Mouse (Mus musculus): ENCODE measurements at regions not wholly inside any gene's neighbourhood (a gene's known extent, or its start where the extent isn't known, plus 50 kb on each side); places are given as distances from the start of the nearest gene placed in this dataset.

DNA sequence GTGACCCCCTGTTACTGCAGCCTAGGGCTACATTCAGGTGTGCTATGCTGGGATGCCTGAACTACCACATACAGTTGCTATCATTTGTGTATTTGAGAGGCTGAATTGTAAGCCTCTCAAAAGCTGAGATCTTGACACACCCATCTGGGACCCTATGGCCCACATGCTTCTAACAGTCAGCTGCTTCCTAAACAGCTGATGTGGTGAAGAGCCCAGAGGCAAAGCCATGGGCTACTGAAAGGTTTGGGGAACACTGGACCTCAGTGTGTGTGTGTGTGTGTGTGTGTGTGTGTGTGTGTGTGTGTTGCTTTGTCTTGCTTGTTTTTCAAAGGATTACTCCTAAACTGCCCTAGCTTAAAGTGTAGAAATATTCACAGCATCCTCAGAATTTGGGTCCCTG lies 75.0 kb downstream of the Lbh start:
- ChIA-PET POLR2A (interaction anchor here in 1 of 4 experiments (0.8 kb wide), 1 partner anchor 69 kb away, joined by 3 read pairs; no protein-coding TSS in a partner anchor), CTCF (interaction anchor here in 2 of 4 experiments (0.5 to 0.9 kb wide), 2 partner anchors 16 to 26 kb away, joined by 3 read pairs; no protein-coding TSS in a partner anchor)

- CTCF ChIA-PET = interaction anchor here in 1 of 4 experiments (0.9 kb wide), 1 partner anchor 15 kb away, joined by 3 read pairs; no protein-coding TSS in a partner anchor
These were observed 75.5 kb downstream of the Lbh start for GRCm38 (mm10) chr17:72993626-72994025.

GRCm38 (mm10) chr17:72996539-72996938 lies 78.4 kb downstream of the Lbh start:
- ChIA-PET CTCF (interaction anchor here in 2 of 4 experiments (0.6 to 0.7 kb wide), 2 partner anchors 12 to 1029 kb away, joined by 3 to 4 read pairs; no protein-coding TSS in a partner anchor), POLR2A (no interaction called here)

More at GRCm38 (mm10) chr17:72993626-72994025, 75.5 kb downstream of the Lbh start:
- POLR2A ChIA-PET = no interaction called here

DNA sequence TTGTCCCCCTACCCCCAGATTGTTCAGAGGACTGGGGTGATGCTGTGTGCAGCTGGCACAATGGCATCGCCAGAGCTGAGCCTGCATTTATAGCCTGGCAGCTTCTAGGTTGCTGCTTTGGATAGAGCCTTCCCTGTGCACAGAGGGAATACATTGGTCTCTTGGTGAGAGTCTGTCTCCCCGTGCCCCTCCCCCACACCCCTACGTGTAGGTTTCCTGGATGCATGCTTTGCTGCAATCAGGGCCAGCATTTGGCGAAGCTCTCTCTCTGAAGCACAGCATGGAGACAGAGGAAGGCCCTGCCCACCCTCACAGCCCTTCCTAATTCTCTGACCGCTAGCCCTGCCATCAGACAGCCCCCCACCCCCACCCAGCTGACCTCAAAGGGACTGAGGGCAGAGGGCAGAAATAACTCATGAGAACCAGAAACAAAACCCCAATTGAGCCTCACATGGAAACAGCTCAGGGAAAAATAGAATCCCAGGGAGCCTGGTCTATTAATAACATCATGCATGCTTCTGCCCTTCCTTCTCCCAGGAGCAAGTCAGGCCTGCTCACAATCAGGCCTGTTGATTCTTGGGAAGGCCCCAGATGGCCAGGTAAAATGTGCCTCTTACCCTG lies 79.3 kb downstream of the Lbh start:
- POLR2A ChIA-PET = interaction anchor here in 1 of 4 experiments (0.6 kb wide), 1 partner anchor 53 kb away, joined by 3 read pairs; no protein-coding TSS in a partner anchor
- CTCF ChIA-PET = interaction anchor here in 2 of 4 experiments (0.6 to 0.7 kb wide), 2 partner anchors 11 to 272 kb away, joined by 3 to 4 read pairs; no protein-coding TSS in a partner anchor

GRCm38 (mm10) chr17:73005100-73005499 lies 87.0 kb downstream of the Lbh start:
- ChIA-PET CTCF (interaction anchor here in 1 of 4 experiments (1.1 kb wide), 1 partner anchor 16 kb away, joined by 3 read pairs; no protein-coding TSS in a partner anchor), POLR2A (interaction anchor here in 2 of 4 experiments (0.5 to 0.6 kb wide), 2 partner anchors 40 to 705 kb away, joined by 3 read pairs; partner anchors contain the start of gene Galnt14 (in 1 of the 2))

DNA sequence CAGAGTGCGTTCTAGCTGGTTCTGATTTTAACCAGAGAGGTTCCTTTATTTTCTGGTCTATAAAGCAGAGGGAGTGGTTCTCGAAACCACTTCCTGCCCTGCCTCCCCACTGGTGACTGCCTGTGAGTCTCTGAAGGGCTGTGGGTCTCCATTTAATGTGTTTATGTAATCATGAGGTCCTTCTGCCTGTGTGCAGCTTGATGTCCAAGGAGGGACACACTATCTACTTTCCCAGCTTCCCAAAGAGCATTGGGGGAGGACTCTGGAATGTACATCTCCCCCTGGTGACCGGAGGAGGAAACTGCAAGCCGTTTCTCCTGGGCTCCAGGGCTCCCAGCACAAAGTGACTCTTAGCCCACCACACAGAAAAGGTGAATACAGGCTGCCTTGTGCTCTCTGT lies 90.8 kb downstream of the Lbh start:
- ChIA-PET POLR2A (interaction anchor here in 1 of 4 experiments (1.0 kb wide), 1 partner anchor 91 kb away, joined by 4 read pairs; the partner anchor contains the start of gene Lbh), CTCF (interaction anchor here in 3 of 4 experiments (0.6 to 1.5 kb wide), 21 partner anchors 8 to 182 kb away, joined by 3 to 9 read pairs (median 3); partner anchors contain the start of genes Lbh (in 1 of the 3) and Lclat1 (in 1 of the 3))

DNA sequence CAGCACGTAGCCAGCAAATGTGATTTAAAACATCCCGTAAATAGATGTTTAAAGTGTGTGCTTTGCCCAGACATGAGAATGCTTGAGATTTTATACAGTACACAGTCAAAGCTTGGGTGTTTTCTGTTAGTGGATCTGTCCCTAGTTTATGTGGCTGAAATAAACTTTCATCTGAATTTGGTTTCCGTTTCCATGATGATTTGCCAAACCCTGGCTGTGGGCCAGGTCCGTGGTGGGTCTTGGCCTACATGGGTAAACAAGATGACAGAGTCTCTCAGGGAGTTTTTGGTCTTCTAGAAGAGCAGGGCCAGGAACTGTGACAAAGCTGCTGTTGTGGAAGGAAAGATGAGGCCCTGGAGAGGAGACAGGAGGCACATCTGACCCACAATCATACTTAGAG lies 91.9 kb downstream of the Lbh start:
- ChIA-PET POLR2A (no interaction called here), CTCF (interaction anchor here in 1 of 4 experiments (1.2 to 1.5 kb wide), 2 partner anchors 13 to 22 kb away, joined by 6 to 9 read pairs; no protein-coding TSS in a partner anchor)

DNA sequence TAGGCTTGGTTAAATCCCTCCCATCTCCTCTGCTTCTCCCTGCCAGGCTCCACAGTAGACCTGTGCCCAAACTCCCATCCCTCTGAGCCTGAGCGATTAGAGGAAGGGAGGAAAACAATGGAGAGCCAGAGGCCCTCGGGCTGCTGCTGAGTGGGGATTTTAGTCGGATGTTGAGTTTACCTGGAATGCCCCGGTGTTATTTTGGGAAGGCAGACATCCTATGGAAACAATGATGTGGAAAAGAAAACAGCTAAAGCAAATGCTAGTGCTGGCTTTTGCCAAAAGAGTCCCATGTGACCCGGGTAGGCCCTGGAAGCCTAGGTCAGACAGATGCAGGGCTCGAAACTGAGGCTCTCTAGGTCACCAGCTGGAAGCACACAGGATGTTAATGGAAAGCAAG lies 94.3 kb downstream of the Lbh start:
- ChIA-PET POLR2A (no interaction called here), CTCF (no interaction called here)

DNA sequence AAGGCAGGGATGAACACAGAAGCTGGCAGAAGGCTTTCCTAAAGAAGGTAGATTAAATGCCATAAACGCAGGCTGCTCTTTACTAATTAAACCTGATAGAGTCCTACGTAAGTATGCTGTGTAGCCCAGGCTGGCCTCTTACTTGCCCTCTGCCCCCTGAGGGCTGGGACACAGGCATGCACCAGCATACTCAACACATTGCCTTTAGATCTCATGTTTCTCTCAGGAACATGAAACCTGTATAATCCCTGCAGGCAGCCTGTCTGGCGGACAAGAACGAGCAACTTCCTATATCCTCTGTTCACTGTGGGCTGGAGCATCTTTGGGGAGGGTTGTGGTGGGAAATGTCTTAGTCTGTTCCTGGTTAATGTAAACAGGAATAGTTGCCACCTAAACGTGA lies 94.8 kb upstream of the Lclat1 start:
- ChIA-PET CTCF (interaction anchor here in 1 of 4 experiments (2.1 kb wide), 1 partner anchor 83 kb away, joined by 5 read pairs; no protein-coding TSS in a partner anchor), POLR2A (no interaction called here)

DNA sequence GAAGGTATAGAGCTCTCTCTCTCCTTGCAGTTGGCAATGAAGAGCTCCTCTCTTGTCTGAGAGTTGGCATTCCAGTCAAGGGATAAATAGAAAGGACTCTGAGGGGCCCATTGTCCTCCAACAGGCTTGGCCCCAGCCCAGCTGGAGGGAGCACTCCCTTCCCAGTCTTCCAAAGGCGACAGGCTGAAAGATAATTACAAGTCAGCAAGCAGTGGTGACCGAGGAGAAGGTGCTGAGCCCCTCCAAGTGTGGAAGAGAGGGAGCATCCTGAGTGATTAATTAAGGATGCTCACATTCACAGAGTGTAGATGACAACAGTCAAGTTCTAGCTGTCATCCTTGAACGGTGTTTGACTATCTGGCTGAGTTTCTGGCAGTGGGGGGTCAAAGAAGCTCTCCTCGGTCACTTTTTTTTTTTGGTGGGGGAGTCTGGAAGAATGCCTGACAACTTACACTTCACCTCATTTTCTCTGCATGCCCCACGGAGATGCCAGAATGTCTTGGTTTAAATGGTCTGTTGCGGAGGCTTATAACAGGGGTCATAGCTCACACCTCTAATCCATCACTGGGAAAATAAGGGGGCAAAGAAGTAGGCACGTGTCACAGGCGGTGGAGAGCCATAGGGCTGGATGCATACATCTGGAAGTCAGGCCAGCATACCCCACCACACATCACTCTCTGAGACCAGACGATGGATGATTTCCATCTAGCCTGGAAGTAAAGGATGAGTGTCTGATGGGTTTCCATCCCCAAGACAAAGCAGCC lies 93.5 kb upstream of the Lclat1 start:
- ChIA-PET POLR2A (interaction anchor here in 1 of 4 experiments (0.7 kb wide), 1 partner anchor 324 kb away, joined by 3 read pairs; no protein-coding TSS in a partner anchor), CTCF (interaction anchor here in 2 of 4 experiments (0.7 to 2.1 kb wide), 2 partner anchors 82 to 584 kb away, joined by 3 to 5 read pairs; no protein-coding TSS in a partner anchor)

- ChIA-PET CTCF (interaction anchor here in 1 of 4 experiments (1.3 kb wide), 1 partner anchor 9 kb away, joined by 3 read pairs; no protein-coding TSS in a partner anchor), POLR2A (interaction anchor here in 1 of 4 experiments (1.0 kb wide), 1 partner anchor 180 kb away, joined by 4 read pairs; no protein-coding TSS in a partner anchor)
These were observed 90.6 kb upstream of the Lclat1 start for GRCm38 (mm10) chr17:73017173-73017572.

- CTCF ChIA-PET = interaction anchor here in 3 of 4 experiments (0.6 to 1.8 kb wide), 3 partner anchors 13 to 1289 kb away, joined by 3 to 12 read pairs (median 6); no protein-coding TSS in a partner anchor
- POLR2A ChIA-PET = interaction anchor here in 1 of 4 experiments (0.6 kb wide), 1 partner anchor 125 kb away, joined by 3 read pairs; no protein-coding TSS in a partner anchor
These were observed 85.1 kb upstream of the Lclat1 start for GRCm38 (mm10) chr17:73022630-73023051.

- CTCF ChIA-PET = interaction anchor here in 2 of 4 experiments (0.8 to 1.8 kb wide), 2 partner anchors 14 to 16 kb away, joined by 3 to 6 read pairs; no protein-coding TSS in a partner anchor
These were observed 84.2 kb upstream of the Lclat1 start for GRCm38 (mm10) chr17:73023362-73024107.

GRCm38 (mm10) chr17:73027122-73027521 lies 80.7 kb upstream of the Lclat1 start:
- POLR2A ChIA-PET = interaction anchor here in 1 of 4 experiments (0.7 kb wide), 1 partner anchor 111 kb away, joined by 3 read pairs; no protein-coding TSS in a partner anchor

More at GRCm38 (mm10) chr17:73023362-73024107, 84.2 kb upstream of the Lclat1 start:
- POLR2A ChIA-PET = interaction anchor here in 1 of 4 experiments (0.6 kb wide), 1 partner anchor 1506 kb away, joined by 3 read pairs; no protein-coding TSS in a partner anchor

DNA sequence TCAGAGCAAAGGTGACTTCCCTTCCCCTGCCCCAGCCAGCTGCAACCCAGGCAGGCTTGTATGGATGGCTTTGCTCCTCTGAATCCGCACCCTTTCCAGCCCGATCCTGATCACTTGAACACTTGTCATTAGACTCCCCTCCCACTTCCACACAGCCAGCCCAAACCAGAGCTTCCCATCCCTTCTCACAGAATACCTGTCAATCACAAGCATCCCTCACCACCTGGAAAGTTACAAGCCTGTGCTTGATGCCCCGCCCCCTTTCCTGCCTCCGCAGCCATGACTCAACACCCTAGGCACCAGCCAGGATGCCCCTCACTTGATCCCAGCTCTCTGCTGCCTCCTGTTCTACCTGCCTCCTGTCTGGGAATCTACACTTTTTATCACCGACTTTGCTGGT lies 76.0 kb upstream of the Lclat1 start:
- ChIA-PET POLR2A (interaction anchor here in 2 of 4 experiments (0.5 to 1.5 kb wide), 6 partner anchors 11 to 1161 kb away, joined by 3 read pairs; partner anchors contain the start of genes Lbh (in 1 of the 2) and Lclat1 (in 1 of the 2)), CTCF (interaction anchor here in 2 of 4 experiments (0.6 to 1.7 kb wide), 2 partner anchors 9 to 23 kb away, joined by 6 to 9 read pairs; no protein-coding TSS in a partner anchor)

More at GRCm38 (mm10) chr17:73027122-73027521, 80.7 kb upstream of the Lclat1 start:
- CTCF ChIA-PET = no interaction called here

GRCm38 (mm10) chr17:73032326-73032725 lies 75.5 kb upstream of the Lclat1 start:
- ChIA-PET CTCF (interaction anchor here in 1 of 4 experiments (1.7 kb wide), 1 partner anchor 23 kb away, joined by 9 read pairs; no protein-coding TSS in a partner anchor), POLR2A (interaction anchor here in 2 of 4 experiments (0.5 to 1.5 kb wide), 6 partner anchors 11 to 199 kb away, joined by 3 to 5 read pairs (median 3); partner anchors contain the start of genes Lbh (in 1 of the 2) and Lclat1 (in 1 of the 2))

DNA sequence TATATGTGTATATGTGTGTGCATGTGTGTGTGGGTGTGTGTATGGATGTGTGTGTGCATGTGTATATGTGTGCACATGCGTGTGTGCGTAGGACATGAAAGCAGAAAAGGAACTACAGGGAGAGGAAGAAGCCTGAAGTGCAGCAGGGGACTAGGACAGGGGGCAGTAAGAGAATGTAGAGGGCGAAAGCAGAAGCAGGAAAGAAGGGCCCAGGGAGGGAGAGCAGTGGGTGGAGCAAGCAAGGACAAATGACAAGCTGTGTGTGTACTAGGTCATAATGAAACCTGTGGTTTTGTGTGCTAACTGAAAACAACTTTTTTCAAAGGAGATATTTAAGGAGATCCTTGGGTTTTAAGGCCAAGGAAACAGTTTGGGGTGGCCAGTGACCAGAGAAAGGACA lies 73.4 kb upstream of the Lclat1 start:
- POLR2A ChIA-PET = no interaction called here
- CTCF ChIA-PET = no interaction called here
